Mouse (Mus musculus) CH12.LX (cell line): ENCODE measurements at regions not wholly inside any gene's neighbourhood (a gene's known extent, or its start where the extent isn't known, plus 50 kb on each side); places are given as distances from the start of the nearest gene placed in this dataset.

Source experiments
- DNase-seq: peaks from one replicate; pipeline ENCODE4 v3.0.0-alpha.2; 2013; ENCODE audit errors: extremely low read depth
- H3K27ac ChIP-seq: 2 replicates; pipeline ENCODE4 v1.5.1; 2012; ENCODE audit warnings: low read depth, mild to moderate bottlenecking, control low read depth, moderate library complexity; ENCODE audit not compliant: insufficient read depth
- H3K27me3 ChIP-seq: replicated peaks from 2 replicates; pipeline ENCODE3; 2012; ENCODE audit warnings: inconsistent platforms
- H3K36me3 ChIP-seq, 2 experiments: replicated peaks in 1 of 2; 2 replicates each; pipeline versions ENCODE3 to v1.6.1; 2012; ENCODE audit warnings: inconsistent platforms in 1 of 2, low read length in 1 of 2, mild to moderate bottlenecking in 1 of 2, mixed read lengths in 1 of 2, moderate library complexity in 1 of 2; ENCODE audit not compliant: control insufficient read depth in 1 of 2, insufficient read depth in 1 of 2
- H3K4me1 ChIP-seq, 2 experiments: 2 replicates each; pipeline ENCODE4 v1.6.1; 2012; ENCODE audit warnings: inconsistent platforms in 1 of 2, moderate library complexity in 1 of 2; ENCODE audit not compliant: insufficient read depth in 2 of 2, control insufficient read depth in 1 of 2
- H3K4me2 ChIP-seq: 2 replicates; pipeline ENCODE4 v1.6.1; 2012; ENCODE audit warnings: low read depth, mild to moderate bottlenecking, control low read depth; ENCODE audit not compliant: poor library complexity, insufficient read depth, severe bottlenecking
- H3K4me3 ChIP-seq, 3 experiments: fragments of 150-350 bp in 1 of 3; sonication (generic) in 1 of 3; replicated peaks in 1 of 3; 2 replicates each; pipeline versions ENCODE3 to v1.5.1; 2011 to 2012; ENCODE audit warnings: low read depth in 2 of 3, low read length in 2 of 3, mild to moderate bottlenecking in 2 of 3, moderate library complexity in 2 of 3, control low read depth in 1 of 3, improper control_type of control experiment in 1 of 3, inconsistent platforms in 1 of 3, mixed read lengths in 1 of 3; ENCODE audit not compliant: poor library complexity in 1 of 3
- H3K79me2 ChIP-seq: replicated peaks from 2 replicates; pipeline ENCODE4 v1.6.1; 2012; ENCODE audit warnings: mild to moderate bottlenecking, moderate library complexity; ENCODE audit not compliant: control insufficient read depth, poor library complexity, insufficient read depth, severe bottlenecking; ENCODE audit errors: extremely low read depth
- H3K9ac ChIP-seq: 2 replicates; pipeline ENCODE4 v1.6.1; 2012; ENCODE audit warnings: low read depth, mild to moderate bottlenecking, control low read depth, moderate library complexity; ENCODE audit not compliant: insufficient read depth
- H3K9me3 ChIP-seq: replicated peaks from 2 replicates; pipeline ENCODE3; 2012; ENCODE audit warnings: low read length, inconsistent platforms, mixed read lengths
- E2F4 ChIP-seq: IDR thresholded peaks from 2 replicates; pipeline ENCODE4 v1.6.1; 2011; ENCODE audit warnings: low read depth, low read length, improper control_type of control experiment; ENCODE audit not compliant: insufficient replicate concordance
- ELF1 ChIP-seq: IDR thresholded peaks from 2 replicates; pipeline ENCODE4 v1.6.1; 2014; ENCODE audit warnings: low read depth, mild to moderate bottlenecking, inconsistent platforms, low read length, improper control_type of control experiment
- GABPA ChIP-seq: IDR thresholded peaks from 2 replicates; pipeline ENCODE4 v1.6.1; 2012; ENCODE audit warnings: low read depth, low read length, improper control_type of control experiment, inconsistent platforms; ENCODE audit not compliant: insufficient replicate concordance
- IRF4 ChIP-seq: IDR thresholded peaks from 2 replicates; pipeline ENCODE4 v1.6.1; 2014; ENCODE audit warnings: low read depth, mild to moderate bottlenecking, inconsistent platforms, low read length, improper control_type of control experiment
- JUN ChIP-seq: IDR thresholded peaks from 2 replicates; pipeline ENCODE4 v1.6.1; 2011; ENCODE audit warnings: low read depth, mild to moderate bottlenecking, low read length, improper control_type of control experiment, moderate library complexity; ENCODE audit not compliant: insufficient read depth
- JUND ChIP-seq: conservative IDR thresholded peaks from 2 replicates; pipeline ENCODE4 v1.6.1; 2011; ENCODE audit warnings: low read depth, low read length, improper control_type of control experiment
- MAX ChIP-seq: IDR thresholded peaks from 2 replicates; pipeline ENCODE4 v1.6.1; 2011; ENCODE audit warnings: low read length, improper control_type of control experiment
- MAZ ChIP-seq: IDR thresholded peaks from 2 replicates; pipeline ENCODE4 v1.6.1; 2012; ENCODE audit warnings: low read depth, mild to moderate bottlenecking, inconsistent platforms, low read length, improper control_type of control experiment, moderate library complexity
- MEF2A ChIP-seq: IDR thresholded peaks from 2 replicates; pipeline ENCODE4 v1.6.1; 2014; ENCODE audit warnings: low read depth, mild to moderate bottlenecking, inconsistent platforms, low read length, improper control_type of control experiment, borderline replicate concordance
- MYC ChIP-seq: IDR thresholded peaks from 2 replicates; pipeline ENCODE4 v1.6.1; 2011; ENCODE audit warnings: low read depth, mild to moderate bottlenecking, improper control_type of control experiment, low read length
- NELFE ChIP-seq: IDR thresholded peaks from 2 replicates; pipeline ENCODE4 v1.6.1; 2011; ENCODE audit warnings: low read depth, low read length, improper control_type of control experiment
- NRF1 ChIP-seq: IDR thresholded peaks from 2 replicates; pipeline ENCODE4 v1.6.1; 2014; ENCODE audit warnings: low read depth, mild to moderate bottlenecking, inconsistent platforms, low read length, improper control_type of control experiment, moderate library complexity
- POLR2A ChIP-seq: IDR thresholded peaks from 2 replicates; pipeline ENCODE4 v1.6.1; 2011; ENCODE audit warnings: low read depth, mild to moderate bottlenecking, improper control_type of control experiment, low read length
- POLR2AphosphoS2 ChIP-seq: IDR thresholded peaks from 2 replicates; pipeline ENCODE4 v1.6.1; 2011; ENCODE audit warnings: low read depth, low read length, improper control_type of control experiment
- RAD21 ChIP-seq: IDR thresholded peaks from 2 replicates; pipeline ENCODE4 v1.6.1; 2011; ENCODE audit warnings: low read depth, mild to moderate bottlenecking, low read length, improper control_type of control experiment, moderate library complexity
- RCOR1 ChIP-seq: conservative IDR thresholded peaks from 2 replicates; pipeline ENCODE4 v1.6.1; 2012; ENCODE audit warnings: low read depth, mild to moderate bottlenecking, inconsistent platforms, low read length, improper control_type of control experiment
- SIN3A ChIP-seq: IDR thresholded peaks from 2 replicates; pipeline ENCODE4 v1.6.1; 2012; ENCODE audit warnings: low read length, improper control_type of control experiment, inconsistent platforms
- TBP ChIP-seq: conservative IDR thresholded peaks from 2 replicates; pipeline ENCODE4 v1.6.1; 2011; ENCODE audit warnings: low read depth, low read length, improper control_type of control experiment
- UBTF ChIP-seq: IDR thresholded peaks from 2 replicates; pipeline ENCODE4 v1.6.1; 2012; ENCODE audit warnings: low read depth, mild to moderate bottlenecking, inconsistent platforms, low read length, improper control_type of control experiment, moderate library complexity
- USF1 ChIP-seq: IDR thresholded peaks from 2 replicates; pipeline ENCODE4 v1.6.1; 2014; ENCODE audit warnings: low read depth, mild to moderate bottlenecking, inconsistent platforms, low read length, improper control_type of control experiment
- USF2 ChIP-seq: conservative IDR thresholded peaks from 2 replicates; pipeline ENCODE4 v1.6.1; 2011; ENCODE audit warnings: low read depth, low read length, improper control_type of control experiment
- ZC3H11A ChIP-seq: IDR thresholded peaks from 2 replicates; pipeline ENCODE4 v1.6.1; 2012; ENCODE audit warnings: low read depth, mild to moderate bottlenecking, inconsistent platforms, low read length, improper control_type of control experiment
- ZMIZ1 ChIP-seq: IDR thresholded peaks from 2 replicates; pipeline ENCODE4 v1.6.1; 2012; ENCODE audit warnings: low read depth, mild to moderate bottlenecking, inconsistent platforms, low read length, improper control_type of control experiment
- ZNF384 ChIP-seq: IDR thresholded peaks from 2 replicates; pipeline ENCODE4 v1.6.1; 2012; ENCODE audit warnings: low read depth, low read length, improper control_type of control experiment, inconsistent platforms
- dilution Hi-C: fragments of 300-500 bp; cut with MboI; formaldehyde crosslinking; loops from 2 replicates; pipeline ENCODE4 v1.14.3; 2020; ENCODE audit warnings: low sequenced_read_pairs; ENCODE audit not compliant: extremely low pct_unique_long_range_greater_than_20kb, extremely low pct_ligation_motif_present
- in situ Hi-C: fragments of 300-500 bp; cut with MboI; formaldehyde crosslinking; loops from 3 replicates; pipeline ENCODE4 v1.14.3; 2019; ENCODE audit warnings: low sequenced_read_pairs, low pct_ligation_motif_present, low pct_unique_long_range_greater_than_20kb, mixed read lengths

- no peak overlapping the region for H3K4me2 ChIP-seq
- H3K79me2 ChIP-seq: no peaks in the 10 kb centered on the region
- no peak overlapping the region for H3K9ac ChIP-seq
- in situ Hi-C loops (no loop called here), dilution Hi-C loops (no loop called here)
- H3K36me3 ChIP-seq: no peaks in the 10 kb centered on the region
- no peaks in the 10 kb centered on the region for H3K4me1 ChIP-seq
- H3K9me3 ChIP-seq: peaks cover 39% of the 10 kb centered on the region
- H3K27me3 ChIP-seq: no peaks in the 10 kb centered on the region
- H3K27ac ChIP-seq: no peak overlapping the region
- H3K4me3 ChIP-seq: no peak overlapping the region
- TF ChIP-seq RAD21 (no peak), IRF4 (no peak), SIN3A (no peak), E2F4 (no peak), NRF1 (no peak), POLR2AphosphoS2 (no peak), ZMIZ1 (no peak), ZC3H11A (no peak), RCOR1 (no peak), USF2 (no peak), JUN (no peak), ZNF384 (no peak), UBTF (no peak), ELF1 (no peak), MAZ (no peak), NELFE (no peak), USF1 (no peak)
- DNase-seq: no peak
These were observed 537.9 kb upstream of the Jag1 start for GRCm38 (mm10) chr2:137654296-137654695.

GRCm38 (mm10) chr2:137644160-137644559 is 527.7 kb upstream of the Jag1 start:
- Histone ChIP-seq H3K9me3 (peaks cover 31% of the 10 kb centered on the region), H3K27ac (no peak overlapping the region), H3K9ac (no peak overlapping the region), H3K4me2 (no peak overlapping the region), H3K27me3 (no peaks in the 10 kb centered on the region), H3K79me2 (no peaks in the 10 kb centered on the region), H3K36me3 (no peaks in the 10 kb centered on the region), H3K4me1 (no peaks in the 10 kb centered on the region), H3K4me3 (no peak overlapping the region)
- TF ChIP-seq USF2: no peak
- TF ChIP-seq JUN: no peak
- no peak for TF ChIP-seq JUND
- TF ChIP-seq USF1: no peak
- TF ChIP-seq E2F4: no peak
- no peak for TF ChIP-seq MEF2A
- no peak for TF ChIP-seq NELFE
- TF ChIP-seq TBP: no peak
- no peak for TF ChIP-seq MYC
- TF ChIP-seq UBTF: no peak
- no peak for TF ChIP-seq GABPA
- TF ChIP-seq IRF4: no peak
- no peak for TF ChIP-seq POLR2A
- TF ChIP-seq MAX: no peak
- no peak for DNase-seq
- in situ Hi-C loops (no loop called here), dilution Hi-C loops (no loop called here)
